Mouse (Mus musculus): ENCODE results near the gene Ptprq. TPM values are rescaled to one million over a fixed set of nuclear protein-coding genes. Genes with fewer than 3 reads are reported as not detected.
A peak's percentile ranks its signal among the peaks of the same experiment; 100 is the strongest.

The Ptprq gene
- polyA plus RNA-seq (2014; fragmentation: Nextera tagmentation; extraction: Ambion mirVana): 0.30 and 0.32 TPM in 2 replicates

GRCm38 (mm10) chr10:107719806-107720205, at the start of gene Ptprq:
Gene Ptprq (minus strand): TSS chr10:107720051.
- no peak within 1 kb of the TSS for H3K27ac ChIP-seq (ENCODE audit: low read depth)
- H3K4me2 ChIP-seq: no peak within 1 kb of the TSS
- no peak for ATAC-seq (ENCODE audit: insufficient read depth)
- TF ChIP-seq CTCF (IDR thresholded peaks at IDR 0.05; ENCODE audit: low read depth): no peak
- no peaks in the 10 kb centered on the region for H3K36me3 ChIP-seq (ENCODE audit: insufficient read depth)
- no peaks in the 10 kb centered on the region for H3K4me1 ChIP-seq (ENCODE audit: insufficient read depth)
- no peak for DNase-seq
- H3K4me3 ChIP-seq (ENCODE audit: low read depth, low read length): no peak within 1 kb of the TSS
- no peaks in the 10 kb centered on the region for H3K9me3 ChIP-seq (ENCODE audit: low read depth, low read length)
- H3K9ac ChIP-seq: no peak within 1 kb of the TSS
- H3K27me3 ChIP-seq (ENCODE audit: insufficient read depth, low read length): no peaks in the 10 kb centered on the region
- 71% methylated on average over 1 of the region's 1 CpGs for WGBS

GRCm38 (mm10) chr10:107759624-107760023, 39.8 kb upstream of the Ptprq start:
- no peak for TF ChIP-seq CTCF (IDR thresholded peaks at IDR 0.05; ENCODE audit: low read depth)
- Histone ChIP-seq H3K36me3 (ENCODE audit: insufficient read depth) (no peaks in the 10 kb centered on the region), H3K4me2 (no peak overlapping the region), H3K4me3 (ENCODE audit: low read depth, low read length) (no peak overlapping the region), H3K9ac (no peak overlapping the region), H3K9me3 (ENCODE audit: low read depth, low read length) (no peaks in the 10 kb centered on the region), H3K4me1 (ENCODE audit: insufficient read depth) (no peaks in the 10 kb centered on the region), H3K27me3 (ENCODE audit: insufficient read depth, low read length) (no peaks in the 10 kb centered on the region), H3K27ac (ENCODE audit: low read depth) (no peak overlapping the region)
- ATAC-seq (ENCODE audit: insufficient read depth): no peak
- 77% methylated on average over 1 of the region's 1 CpGs for WGBS
- DNase-seq: no peak

GRCm38 (mm10) chr10:107753471-107753870, 33.6 kb upstream of the Ptprq start:
- 77% methylated on average over 3 of the region's 3 CpGs for WGBS
- H3K36me3 ChIP-seq (ENCODE audit: insufficient read depth): no peaks in the 10 kb centered on the region
- H3K4me2 ChIP-seq: no peak overlapping the region
- H3K9me3 ChIP-seq (ENCODE audit: low read depth, low read length): no peaks in the 10 kb centered on the region
- no peak overlapping the region for H3K4me3 ChIP-seq (ENCODE audit: low read depth, low read length)
- ATAC-seq (ENCODE audit: insufficient read depth): no peak
- TF ChIP-seq CTCF (IDR thresholded peaks at IDR 0.05; ENCODE audit: low read depth): no peak
- H3K27ac ChIP-seq (ENCODE audit: low read depth): no peak overlapping the region
- no peaks in the 10 kb centered on the region for H3K27me3 ChIP-seq (ENCODE audit: insufficient read depth, low read length)
- no peak overlapping the region for H3K9ac ChIP-seq
- DNase-seq: no peak
- no peaks in the 10 kb centered on the region for H3K4me1 ChIP-seq (ENCODE audit: insufficient read depth)

GRCm38 (mm10) chr10:107752351-107753143, 32.7 kb upstream of the Ptprq start:
- DNase-seq: peak; percentile 43
- Histone ChIP-seq H3K9ac (no peak overlapping the region), H3K4me1 (ENCODE audit: insufficient read depth) (no peaks in the 10 kb centered on the region), H3K4me3 (ENCODE audit: low read depth, low read length) (no peak overlapping the region), H3K4me2 (peak overlapping the region; percentile 13), H3K9me3 (ENCODE audit: low read depth, low read length) (no peaks in the 10 kb centered on the region), H3K27ac (ENCODE audit: low read depth) (no peak overlapping the region), H3K36me3 (ENCODE audit: insufficient read depth) (no peaks in the 10 kb centered on the region), H3K27me3 (ENCODE audit: insufficient read depth, low read length) (no peaks in the 10 kb centered on the region)
- TF ChIP-seq CTCF (IDR thresholded peaks at IDR 0.05; ENCODE audit: low read depth): no peak
- peak; percentile 77 for ATAC-seq (ENCODE audit: insufficient read depth)
- WGBS: 27% methylated on average over 15 of the region's 15 CpGs

GRCm38 (mm10) chr10:107751944-107752343, 32.1 kb upstream of the Ptprq start:
- no peak for TF ChIP-seq CTCF (IDR thresholded peaks at IDR 0.05; ENCODE audit: low read depth)
- Histone ChIP-seq H3K4me1 (ENCODE audit: insufficient read depth) (no peaks in the 10 kb centered on the region), H3K4me3 (ENCODE audit: low read depth, low read length) (no peak overlapping the region), H3K27ac (ENCODE audit: low read depth) (no peak overlapping the region), H3K9me3 (ENCODE audit: low read depth, low read length) (no peaks in the 10 kb centered on the region), H3K27me3 (ENCODE audit: insufficient read depth, low read length) (no peaks in the 10 kb centered on the region), H3K36me3 (ENCODE audit: insufficient read depth) (no peaks in the 10 kb centered on the region), H3K4me2 (peak overlapping the region; percentile 13), H3K9ac (no peak overlapping the region)
- ATAC-seq (ENCODE audit: insufficient read depth) (peak; percentile 28; the same call in 1 of the 2 replicates), DNase-seq (no peak)
- 25% methylated on average over 6 of the region's 6 CpGs for WGBS

- Histone ChIP-seq H3K4me2 (no peak overlapping the region), H3K27me3 (ENCODE audit: insufficient read depth, low read length) (no peaks in the 10 kb centered on the region), H3K4me3 (ENCODE audit: low read depth, low read length) (no peak overlapping the region), H3K27ac (ENCODE audit: low read depth) (no peak overlapping the region), H3K9me3 (ENCODE audit: low read depth, low read length) (no peaks in the 10 kb centered on the region), H3K36me3 (ENCODE audit: insufficient read depth) (no peaks in the 10 kb centered on the region), H3K4me1 (ENCODE audit: insufficient read depth) (no peaks in the 10 kb centered on the region), H3K9ac (no peak overlapping the region)
- TF ChIP-seq CTCF (IDR thresholded peaks at IDR 0.05; ENCODE audit: low read depth): peak; percentile 76
- ATAC-seq (ENCODE audit: insufficient read depth): no peak
- 16% methylated on average over 5 of the region's 5 CpGs for WGBS
- peak; percentile 83 for DNase-seq
Measured at GRCm38 (mm10) chr10:107747566-107747965, 27.7 kb upstream of the Ptprq start.

GRCm38 (mm10) chr10:107746717-107747116, 26.9 kb upstream of the Ptprq start:
- Histone ChIP-seq H3K9me3 (ENCODE audit: low read depth, low read length) (no peaks in the 10 kb centered on the region), H3K4me3 (ENCODE audit: low read depth, low read length) (no peak overlapping the region; the same call in 1 of the 2 replicates), H3K27ac (ENCODE audit: low read depth) (no peak overlapping the region), H3K9ac (no peak overlapping the region), H3K36me3 (ENCODE audit: insufficient read depth) (no peaks in the 10 kb centered on the region), H3K27me3 (ENCODE audit: insufficient read depth, low read length) (no peaks in the 10 kb centered on the region), H3K4me1 (ENCODE audit: insufficient read depth) (no peaks in the 10 kb centered on the region), H3K4me2 (peak overlapping the region; percentile 45)
- 7% methylated on average over 9 of the region's 9 CpGs for WGBS
- TF ChIP-seq CTCF (IDR thresholded peaks at IDR 0.05; ENCODE audit: low read depth): no peak
- ATAC-seq (ENCODE audit: insufficient read depth): peak; percentile 75; the same call in 1 of the 2 replicates
- peak; percentile 16 for DNase-seq

All from lung, embryonic 14.5 days (tissue).